Mouse (Mus musculus) lung, adult 2 months (tissue): ENCODE data around the gene Sema5b.

ENCODE experiments used
- CTCF ChIP-seq: fragments of 200-500 bp; IDR thresholded peaks from 2 replicates; pipeline ENCODE4 v1.5.1; 2011; ENCODE audit warnings: mild to moderate bottlenecking, low read length, control low read depth; ENCODE audit not compliant: insufficient read depth
- POLR2A ChIP-seq: fragments of 200-500 bp; IDR thresholded peaks from 2 replicates; pipeline ENCODE4 v1.6.1; 2011; ENCODE audit warnings: low read depth, mild to moderate bottlenecking, control low read depth, low read length, borderline replicate concordance; ENCODE audit errors: extremely low read depth

DNA sequence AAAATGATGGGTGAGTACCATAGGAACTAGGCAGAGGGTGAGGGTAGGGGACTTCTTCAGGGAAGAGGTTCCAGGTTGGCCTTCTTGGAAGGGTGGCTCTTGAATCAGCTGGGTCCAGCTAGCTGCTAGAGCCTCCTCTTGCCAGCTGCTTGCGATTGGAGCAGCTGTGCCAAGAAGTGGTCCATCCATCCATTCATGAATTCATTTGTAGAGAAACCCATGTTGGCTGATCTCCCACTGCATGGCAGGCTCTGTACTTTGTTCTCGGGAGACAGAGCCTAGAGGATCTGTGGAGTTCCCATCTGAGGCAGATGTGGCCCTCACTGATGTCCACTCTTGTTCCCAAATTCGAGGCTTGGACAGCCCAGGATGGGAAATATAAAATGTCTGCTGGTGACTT lies 66.3 kb downstream of the Sema5b start:
- no peak for TF ChIP-seq CTCF
- no peak for TF ChIP-seq POLR2A
